Mouse (Mus musculus) lung, postnatal 4 days (tissue): ENCODE results near the gene Tenm4.
A peak's percentile ranks its signal among the peaks of the same experiment; 100 is the strongest.

Experiments
- DNase-seq, 2 experiments: peaks; one replicate each; pipeline ENCODE4 v3.0.0; 2021

Tenm4 gene

GRCm38 (mm10) chr7:96790326-96790725, 619.3 kb downstream of the Tenm4 start:
- no peak for DNase-seq

- no peak for DNase-seq
These were observed 621.6 kb downstream of the Tenm4 start for GRCm38 (mm10) chr7:96792456-96793229.

GRCm38 (mm10) chr7:96796033-96796741, 625.1 kb downstream of the Tenm4 start:
- DNase-seq = peak; percentile 67 to 84

GRCm38 (mm10) chr7:96796788-96797485, 625.9 kb downstream of the Tenm4 start:
- peak in 1 of 2 experiments; percentile 50 for DNase-seq

- DNase-seq = no peak
These were observed 626.8 kb downstream of the Tenm4 start for GRCm38 (mm10) chr7:96797716-96798332.

GRCm38 (mm10) chr7:96799816-96800215, 628.8 kb downstream of the Tenm4 start:
- no peak for DNase-seq

GRCm38 (mm10) chr7:96801368-96801767, 630.3 kb downstream of the Tenm4 start:
- DNase-seq = peak in 1 of 2 experiments; percentile 24

- no peak for DNase-seq
These were observed 631.2 kb downstream of the Tenm4 start for GRCm38 (mm10) chr7:96802216-96802615.

- DNase-seq = no peak
These were observed 635.5 kb downstream of the Tenm4 start for GRCm38 (mm10) chr7:96806561-96806960.

- DNase-seq = peak in 1 of 2 experiments; percentile 31
These were observed 636.4 kb downstream of the Tenm4 start for GRCm38 (mm10) chr7:96807281-96808058.

GRCm38 (mm10) chr7:96808059-96808646, 637.1 kb downstream of the Tenm4 start:
- DNase-seq = no peak

GRCm38 (mm10) chr7:96811691-96812090, 640.6 kb downstream of the Tenm4 start:
- DNase-seq = no peak

GRCm38 (mm10) chr7:96813036-96813435, 642.0 kb downstream of the Tenm4 start:
- DNase-seq = no peak

- DNase-seq = peak; percentile 29 to 71
These were observed 642.7 kb downstream of the Tenm4 start for GRCm38 (mm10) chr7:96813497-96814400.

GRCm38 (mm10) chr7:96814581-96814980, 643.5 kb downstream of the Tenm4 start:
- DNase-seq = no peak

GRCm38 (mm10) chr7:96817030-96817674, 646.1 kb downstream of the Tenm4 start:
- DNase-seq = peak in 1 of 2 experiments; percentile 55

- DNase-seq = no peak
These were observed 647.3 kb downstream of the Tenm4 start for GRCm38 (mm10) chr7:96818236-96818916.

- no peak for DNase-seq
These were observed 648.5 kb downstream of the Tenm4 start for GRCm38 (mm10) chr7:96819538-96819937.

GRCm38 (mm10) chr7:96820343-96820742, 649.3 kb downstream of the Tenm4 start:
- DNase-seq = no peak

- no peak for DNase-seq
These were observed 655.1 kb downstream of the Tenm4 start for GRCm38 (mm10) chr7:96826101-96826500.
